Mouse (Mus musculus) lung, postnatal 0 days (tissue): ENCODE data around the gene Gtf3c6.

Source experiments
- CTCF ChIP-seq: IDR thresholded peaks from 2 replicates; pipeline ENCODE4 v1.5.1; 2016; ENCODE audit warnings: antibody characterized with exemption, mild to moderate bottlenecking
- EP300 ChIP-seq: IDR thresholded peaks from 2 replicates; pipeline ENCODE4 v1.6.1; 2016; ENCODE audit warnings: antibody characterized with exemption, mild to moderate bottlenecking, control low read depth

- TF ChIP-seq CTCF: no peak
- TF ChIP-seq EP300: no peak
Measured at GRCm38 (mm10) chr10:40227660-40228303, 30.1 kb downstream of the Gtf3c6 start.
